In genomic region chr12:86124016-86124415, GRCm38 (mm10) we compare ENCODE assay signal across 24 mouse cellular contexts. TPM values are rescaled to one million over a fixed set of nuclear protein-coding genes. Genes with fewer than 3 reads are reported as not detected.
DNase-seq lines count a peak whose midpoint lies in the region; ATAC-seq lines count a peak whose summit lies in the region.
"Had no signal": no experiment of that assay in that cellular context is flagged by ENCODE, and none has a peak within 500 bp of the region (broad histone marks: within the 10 kb centered on the region; RNA-seq: fewer than 3 reads in every experiment).

No protein-coding gene starts in this region.

- ATAC-seq in forebrain, embryonic 14.5 days, result 0 out of 2 replicates have a peak, but pooled peaks have one; percentile 18
- no peak for ATAC-seq in forebrain, embryonic 12.5 days (ENCODE audit: low FRiP score)
- ATAC-seq in hindbrain, embryonic 15.5 days (ENCODE audit: low FRiP score, low read depth), result 0 out of 2 replicates have a peak, but pooled peaks have one; percentile 48
- ATAC-seq in hindbrain, embryonic 14.5 days (ENCODE audit: low FRiP score), result no peak
- ATAC-seq: CD4-positive, CD25-positive, alpha-beta regulatory T cell, adult 4 months; intestine, postnatal 0 days had no signal

- no peaks in the 10 kb centered on the region for H3K9me3 ChIP-seq in forebrain, embryonic 14.5 days (replicated peaks; ENCODE audit: control insufficient read depth, low read length)
- no peaks in the 10 kb centered on the region for H3K9me3 ChIP-seq in forebrain, embryonic 12.5 days
- H3K9me3 ChIP-seq in hindbrain, embryonic 15.5 days, result no peaks in the 10 kb centered on the region
- H3K9me3 ChIP-seq in hindbrain, embryonic 14.5 days (ENCODE audit: control insufficient read depth, low read length), result no peaks in the 10 kb centered on the region
- H3K9me3 ChIP-seq: embryonic facial prominence, embryonic 12.5 days; embryonic facial prominence, embryonic 15.5 days; heart, embryonic 10.5 days; heart, embryonic 13.5 days; hindbrain, embryonic 12.5 days had no signal

- H3K27me3 ChIP-seq in forebrain, embryonic 14.5 days (replicated peaks; ENCODE audit: control insufficient read depth, insufficient read depth, low read length), result no peaks in the 10 kb centered on the region
- H3K27me3 ChIP-seq in forebrain, embryonic 12.5 days, result no peaks in the 10 kb centered on the region
- H3K27me3 ChIP-seq in hindbrain, embryonic 15.5 days, result no peaks in the 10 kb centered on the region
- no peaks in the 10 kb centered on the region for H3K27me3 ChIP-seq in hindbrain, embryonic 14.5 days (ENCODE audit: control insufficient read depth, insufficient read depth, low read length)
- H3K27me3 ChIP-seq: embryonic facial prominence, embryonic 12.5 days; embryonic facial prominence, embryonic 15.5 days; heart, embryonic 13.5 days; hindbrain, embryonic 12.5 days had no signal

- no peak overlapping the region for H3K9ac ChIP-seq in forebrain, embryonic 14.5 days (ENCODE audit: low read length)
- no peak overlapping the region for H3K9ac ChIP-seq in forebrain, embryonic 12.5 days
- H3K9ac ChIP-seq in hindbrain, embryonic 15.5 days, result no peak overlapping the region
- no peak overlapping the region for H3K9ac ChIP-seq in hindbrain, embryonic 14.5 days
- H3K9ac ChIP-seq: embryonic facial prominence, embryonic 12.5 days; embryonic facial prominence, embryonic 15.5 days; heart, embryonic 13.5 days; hindbrain, embryonic 12.5 days had no signal

- WGBS in forebrain, embryonic 14.5 days, result 59% methylated on average over 6 of the region's 6 CpGs
- WGBS in forebrain, embryonic 12.5 days, result 84% methylated on average over 6 of the region's 6 CpGs
- WGBS in hindbrain, embryonic 15.5 days, result 83% methylated on average over 6 of the region's 6 CpGs
- 85% methylated on average over 6 of the region's 6 CpGs for WGBS in hindbrain, embryonic 14.5 days

- H3K27ac ChIP-seq in forebrain, embryonic 14.5 days (ENCODE audit: low read depth, low read length), result no peak overlapping the region
- H3K27ac ChIP-seq in forebrain, embryonic 12.5 days, result no peak overlapping the region
- H3K27ac ChIP-seq in hindbrain, embryonic 15.5 days (replicated peaks), result no peak overlapping the region
- H3K27ac ChIP-seq in hindbrain, embryonic 14.5 days, result no peak overlapping the region
- H3K27ac ChIP-seq: embryonic facial prominence, embryonic 12.5 days; embryonic facial prominence, embryonic 15.5 days; heart, adult 2 months; heart, embryonic 10.5 days; heart, embryonic 13.5 days; hindbrain, embryonic 12.5 days had no signal

- H3K36me3 ChIP-seq in forebrain, embryonic 14.5 days (ENCODE audit: control insufficient read depth, insufficient read depth, low read length), result no peaks in the 10 kb centered on the region
- no peaks in the 10 kb centered on the region for H3K36me3 ChIP-seq in forebrain, embryonic 12.5 days (replicated peaks)
- H3K36me3 ChIP-seq in hindbrain, embryonic 15.5 days, result no peaks in the 10 kb centered on the region
- H3K36me3 ChIP-seq in hindbrain, embryonic 14.5 days (replicated peaks; ENCODE audit: control insufficient read depth, insufficient read depth), result no peaks in the 10 kb centered on the region
- H3K36me3 ChIP-seq: embryonic facial prominence, embryonic 12.5 days; embryonic facial prominence, embryonic 15.5 days; hindbrain, embryonic 12.5 days had no signal

- DNase-seq in forebrain, embryonic 14.5 days (ENCODE audit: low spot score), result no peak
- DNase-seq in hindbrain, embryonic 14.5 days (ENCODE audit: low spot score), result no peak
- DNase-seq in retina, embryonic 14.5 days (ENCODE audit: low spot score), result peak; percentile 11
- no peak for DNase-seq in urinary bladder, postnatal 4 days (ENCODE audit: low spot score in 2 of 2)
- DNase-seq: adrenal gland, adult 2 months; adrenal gland, postnatal 14 days; cerebellum, adult 11-12 months; cerebellum, adult 9-10 months; cerebellum, postnatal 25 days; gastrocnemius, postnatal 10 days; gastrocnemius, postnatal 36 days; heart, adult 2 months; heart, postnatal 14 days; heart, postnatal 4 days; kidney, adult 2 months had no signal

- H3K4me2 ChIP-seq in forebrain, embryonic 14.5 days (ENCODE audit: low read length), result no peak overlapping the region
- H3K4me2 ChIP-seq in forebrain, embryonic 12.5 days, result no peak overlapping the region
- H3K4me2 ChIP-seq in hindbrain, embryonic 15.5 days, result no peak overlapping the region
- H3K4me2 ChIP-seq in hindbrain, embryonic 14.5 days (replicated peaks), result no peak overlapping the region
- H3K4me2 ChIP-seq: embryonic facial prominence, embryonic 12.5 days; embryonic facial prominence, embryonic 15.5 days; heart, embryonic 13.5 days; hindbrain, embryonic 12.5 days had no signal

- no peaks in the 10 kb centered on the region for H3K4me1 ChIP-seq in forebrain, embryonic 14.5 days (ENCODE audit: control insufficient read depth, insufficient read depth, low read length)
- no peaks in the 10 kb centered on the region for H3K4me1 ChIP-seq in forebrain, embryonic 12.5 days
- H3K4me1 ChIP-seq in hindbrain, embryonic 15.5 days (replicated peaks), result no peaks in the 10 kb centered on the region
- H3K4me1 ChIP-seq in hindbrain, embryonic 14.5 days (replicated peaks; ENCODE audit: control insufficient read depth, insufficient read depth, low read length), result no peaks in the 10 kb centered on the region
- H3K4me1 ChIP-seq: embryonic facial prominence, embryonic 15.5 days; hindbrain, embryonic 12.5 days had no signal

- no peak overlapping the region for H3K4me3 ChIP-seq in forebrain, embryonic 14.5 days (ENCODE audit: low read depth, low read length)
- no peak overlapping the region for H3K4me3 ChIP-seq in forebrain, embryonic 12.5 days (replicated peaks)
- no peak overlapping the region for H3K4me3 ChIP-seq in hindbrain, embryonic 15.5 days
- H3K4me3 ChIP-seq in hindbrain, embryonic 14.5 days (replicated peaks; ENCODE audit: low read length), result no peak overlapping the region
- H3K4me3 ChIP-seq: embryonic facial prominence, embryonic 12.5 days; embryonic facial prominence, embryonic 15.5 days; heart, adult 2 months; heart, embryonic 10.5 days; heart, embryonic 13.5 days; hindbrain, embryonic 12.5 days had no signal

RNA-seq across cellular contexts. Expression of gene Ift43, which starts 41.7 kb away (rescaled TPM):
- 73.7 and 82.0 TPM in 2 replicates for polyA plus RNA-seq in forebrain, embryonic 14.5 days (2014; fragmentation: Nextera tagmentation; extraction: Ambion mirVana)
- 91.9 and 94.3 TPM in 2 replicates for polyA plus RNA-seq in forebrain, embryonic 12.5 days (2016; fragmentation: Nextera tagmentation; extraction: Ambion mirVana)
- 42.7 and 45.8 TPM in 2 replicates for polyA plus RNA-seq in hindbrain, embryonic 15.5 days (2015; fragmentation: Nextera tagmentation; extraction: Ambion mirVana)
- polyA plus RNA-seq in hindbrain, embryonic 14.5 days (2014; fragmentation: Nextera tagmentation; extraction: Ambion mirVana), result 38.2 and 53.2 TPM in 2 replicates

RNA-seq across cellular contexts. Expression of gene Tgfb3, which starts 45.2 kb away (rescaled TPM):
- polyA plus RNA-seq in forebrain, embryonic 14.5 days (2014; fragmentation: Nextera tagmentation; extraction: Ambion mirVana), result 4.0 and 5.1 TPM in 2 replicates
- 8.5 and 9.7 TPM in 2 replicates for polyA plus RNA-seq in forebrain, embryonic 12.5 days (2016; fragmentation: Nextera tagmentation; extraction: Ambion mirVana)
- polyA plus RNA-seq in hindbrain, embryonic 15.5 days (2015; fragmentation: Nextera tagmentation; extraction: Ambion mirVana), result 5.1 and 5.4 TPM in 2 replicates
- polyA plus RNA-seq in hindbrain, embryonic 14.5 days (2014; fragmentation: Nextera tagmentation; extraction: Ambion mirVana), result 3.6 and 4.0 TPM in 2 replicates

Comparison
In these comparisons a context has a peak if more than half of its experiments do, and no peak if none do; other contexts are left out.
1. ATAC-seq: peak in forebrain, embryonic 14.5 days (single experiment) and hindbrain, embryonic 15.5 days (single experiment); none in forebrain, embryonic 12.5 days (single experiment) and hindbrain, embryonic 14.5 days (single experiment).